Mouse (Mus musculus): ENCODE measurements at regions not wholly inside any gene's neighbourhood (a gene's known extent, or its start where the extent isn't known, plus 50 kb on each side); places are given as distances from the start of the nearest gene placed in this dataset.

- no peak for TF ChIP-seq E2F4 (IDR thresholded peaks at IDR 0.05; ENCODE audit: borderline replicate concordance, low read depth, low read length)
- no peak for TF ChIP-seq CTCF (IDR thresholded peaks at IDR 0.05 in 2 of 3, conservative IDR thresholded peaks at IDR 0.05 in 1 of 3; ENCODE audit: control insufficient read depth in 1 of 3, insufficient read depth in 1 of 3, low read depth in 2 of 3, low read length in 3 of 3, poor library complexity in 1 of 3, severe bottlenecking in 1 of 3)
- no peak for TF ChIP-seq ZKSCAN1 (IDR thresholded peaks at IDR 0.05; ENCODE audit: low read depth, low read length)
- no peak for TF ChIP-seq CHD1 (IDR thresholded peaks at IDR 0.05; ENCODE audit: low read depth, low read length)
- no peak for TF ChIP-seq ZNF384 (IDR thresholded peaks at IDR 0.05; ENCODE audit: low read depth, low read length)
- TF ChIP-seq ZC3H11A (IDR thresholded peaks at IDR 0.05; ENCODE audit: low read depth, low read length) = no peak
- TF ChIP-seq GATA1 (IDR thresholded peaks at IDR 0.05; ENCODE audit: low read depth, low read length) = no peak
- no peak for TF ChIP-seq POLR2A (IDR thresholded peaks at IDR 0.05; ENCODE audit: control insufficient read depth in 1 of 2, insufficient read depth in 1 of 2, low read depth in 1 of 2, low read length in 2 of 2, poor library complexity in 1 of 2)
- no peak for TF ChIP-seq TAL1 (IDR thresholded peaks at IDR 0.05; ENCODE audit: low read length)
- TF ChIP-seq CHD2 (IDR thresholded peaks at IDR 0.05; ENCODE audit: low read length) = no peak
- no peak for TF ChIP-seq SMC3 (IDR thresholded peaks at IDR 0.05; ENCODE audit: low read depth, low read length)
- no peak for TF ChIP-seq NELFE (IDR thresholded peaks at IDR 0.05; ENCODE audit: low read depth, low read length)
- no peak for TF ChIP-seq EP300 (IDR thresholded peaks at IDR 0.05; ENCODE audit: low read depth in 1 of 2, low read length in 2 of 2)
- no peak for TF ChIP-seq NRF1 (IDR thresholded peaks at IDR 0.05; ENCODE audit: insufficient read depth, low read depth, low read length, poor library complexity, severe bottlenecking)
These were observed 113.6 kb upstream of the Irf2bp2 start for GRCm38 (mm10) chr8:126707300-126707902.
